Mouse (Mus musculus) c-Kit-negative CD71-positive TER-119-positive erythroid progenitor cells, embryonic 14.5 days (primary cell): ENCODE data around the gene Capn11.

ENCODE experiments used
- DNase-seq: peaks from one replicate; pipeline ENCODE4 v3.0.0-alpha.2; 2013; ENCODE audit warnings: low read depth, low spot score

Gene Capn11

DNA sequence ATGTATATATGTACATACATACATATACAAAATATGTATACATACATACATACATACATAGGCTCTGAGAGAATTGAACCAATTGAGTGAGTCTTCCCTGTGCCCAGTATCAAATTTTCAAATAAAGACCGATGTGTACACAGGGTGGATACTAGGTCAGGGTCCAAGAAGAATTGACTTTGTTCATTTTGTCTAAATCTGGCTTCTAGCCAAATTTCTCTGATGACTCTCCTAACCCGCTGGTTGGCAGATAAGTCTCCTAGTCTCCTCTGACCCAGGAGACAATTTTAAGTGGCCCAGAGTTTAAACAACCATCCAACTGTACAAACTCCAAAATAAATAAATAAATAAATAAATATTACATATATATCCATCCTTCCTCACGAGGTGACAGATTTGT is 60.2 kb downstream of the Capn11 start:
- no peak for DNase-seq

DNA sequence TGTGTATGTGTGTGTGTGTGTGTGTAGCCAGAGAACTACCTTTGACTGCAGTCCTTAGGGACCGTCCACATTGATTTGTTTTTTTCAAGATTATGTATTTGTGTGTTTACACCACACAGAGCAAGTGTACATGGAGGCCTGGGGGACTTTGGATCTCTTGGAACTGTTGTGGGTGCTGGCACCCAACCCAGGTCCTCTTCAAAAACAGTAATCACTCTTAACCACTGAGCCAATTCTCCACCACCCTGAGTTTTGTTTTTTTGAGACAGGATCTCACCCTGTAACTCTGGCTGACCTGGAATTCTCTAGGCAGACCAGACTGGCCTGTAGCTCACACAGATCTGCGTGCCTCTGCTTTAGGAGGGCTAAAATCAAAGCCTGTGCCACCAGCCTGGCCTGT is 60.7 kb downstream of the Capn11 start:
- DNase-seq, result no peak

DNA sequence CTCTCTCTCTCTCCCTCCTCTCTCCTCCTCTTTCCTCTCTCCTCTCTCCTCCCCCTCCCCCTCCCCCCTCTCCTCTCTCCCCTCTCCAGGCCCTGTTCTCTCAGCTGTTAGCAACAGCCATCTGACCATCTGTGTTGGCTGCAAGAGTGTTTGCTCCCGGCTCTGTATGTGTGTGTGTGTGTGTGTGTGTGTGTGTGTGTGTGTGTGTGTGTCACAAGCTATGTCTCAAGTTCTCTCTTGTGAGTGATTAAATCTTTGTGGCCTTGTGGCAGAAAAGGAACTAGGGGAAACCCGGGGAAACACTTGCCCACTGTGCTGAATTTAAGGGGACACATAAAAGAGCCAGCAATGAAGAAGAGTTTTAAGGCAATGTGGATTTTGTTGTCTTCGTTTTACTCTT is 61.3 kb downstream of the Capn11 start:
- DNase-seq, result no peak

DNA sequence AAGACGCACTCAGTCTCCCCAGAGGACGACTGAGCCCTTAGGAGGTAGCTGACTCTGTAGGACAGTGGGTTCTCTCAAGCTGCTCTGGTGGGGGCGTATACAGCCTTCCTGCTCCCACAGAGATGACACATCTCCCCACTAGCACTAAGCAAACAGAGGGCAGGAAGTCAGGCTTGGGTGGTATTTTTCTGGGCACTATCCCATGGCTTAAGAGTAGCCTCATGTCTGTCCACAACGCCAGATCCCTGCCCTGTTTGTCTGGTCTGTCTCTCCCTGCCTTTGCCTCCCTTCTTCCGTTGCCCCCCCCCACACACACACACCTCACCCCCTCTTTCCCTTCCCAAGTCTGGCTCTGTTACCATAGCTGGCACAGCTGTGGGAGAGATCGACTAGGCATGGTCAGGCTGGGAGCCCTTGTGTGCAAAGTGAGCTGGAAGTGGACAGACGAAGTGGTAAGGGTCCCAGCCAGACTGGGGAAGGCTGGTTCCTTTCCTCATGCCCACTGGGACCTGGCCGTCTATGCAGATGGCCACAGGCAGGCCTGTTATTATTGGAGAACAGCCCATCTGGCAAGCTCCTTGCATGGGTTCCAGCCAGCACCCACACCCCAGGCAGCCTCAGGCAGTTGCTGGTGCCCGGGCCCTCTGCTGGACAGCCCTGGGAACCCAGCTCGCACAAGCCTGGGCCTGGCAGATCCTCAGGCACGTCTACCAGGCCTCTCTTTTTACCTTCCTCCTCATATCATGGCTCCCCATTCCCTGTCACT is 62.3 kb downstream of the Capn11 start:
- no peak for DNase-seq

DNA sequence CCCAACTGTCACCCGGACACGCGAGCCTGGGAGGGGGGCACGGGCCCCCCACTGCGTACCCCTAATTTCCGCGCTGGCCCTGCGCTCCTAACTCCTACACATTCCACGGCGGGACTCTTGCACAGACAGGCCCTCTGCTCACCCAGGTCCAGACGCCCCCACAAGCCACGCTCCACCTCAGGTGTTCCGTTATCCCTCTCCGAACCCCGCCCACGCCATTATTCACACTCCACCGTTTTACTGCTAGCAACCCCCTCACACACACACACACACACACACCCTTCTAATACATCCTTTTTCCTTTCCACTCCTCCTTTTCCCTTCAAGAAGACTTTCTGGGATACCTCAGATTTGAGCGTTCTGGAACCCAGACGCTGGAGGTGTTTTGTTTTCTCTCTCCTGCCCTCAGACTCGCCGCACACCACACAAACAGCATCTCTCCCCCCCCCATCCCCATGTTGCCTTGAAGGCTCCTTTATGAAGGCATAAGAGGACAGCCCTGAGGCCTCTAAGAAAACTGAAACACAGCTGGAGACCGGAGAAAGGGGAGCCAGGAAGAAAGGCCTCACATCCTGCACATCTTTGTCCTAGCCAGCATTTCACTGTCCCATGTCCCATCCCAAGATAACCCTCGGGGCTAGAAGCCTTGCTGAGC is 63.3 kb downstream of the Capn11 start:
- no peak for DNase-seq

DNA sequence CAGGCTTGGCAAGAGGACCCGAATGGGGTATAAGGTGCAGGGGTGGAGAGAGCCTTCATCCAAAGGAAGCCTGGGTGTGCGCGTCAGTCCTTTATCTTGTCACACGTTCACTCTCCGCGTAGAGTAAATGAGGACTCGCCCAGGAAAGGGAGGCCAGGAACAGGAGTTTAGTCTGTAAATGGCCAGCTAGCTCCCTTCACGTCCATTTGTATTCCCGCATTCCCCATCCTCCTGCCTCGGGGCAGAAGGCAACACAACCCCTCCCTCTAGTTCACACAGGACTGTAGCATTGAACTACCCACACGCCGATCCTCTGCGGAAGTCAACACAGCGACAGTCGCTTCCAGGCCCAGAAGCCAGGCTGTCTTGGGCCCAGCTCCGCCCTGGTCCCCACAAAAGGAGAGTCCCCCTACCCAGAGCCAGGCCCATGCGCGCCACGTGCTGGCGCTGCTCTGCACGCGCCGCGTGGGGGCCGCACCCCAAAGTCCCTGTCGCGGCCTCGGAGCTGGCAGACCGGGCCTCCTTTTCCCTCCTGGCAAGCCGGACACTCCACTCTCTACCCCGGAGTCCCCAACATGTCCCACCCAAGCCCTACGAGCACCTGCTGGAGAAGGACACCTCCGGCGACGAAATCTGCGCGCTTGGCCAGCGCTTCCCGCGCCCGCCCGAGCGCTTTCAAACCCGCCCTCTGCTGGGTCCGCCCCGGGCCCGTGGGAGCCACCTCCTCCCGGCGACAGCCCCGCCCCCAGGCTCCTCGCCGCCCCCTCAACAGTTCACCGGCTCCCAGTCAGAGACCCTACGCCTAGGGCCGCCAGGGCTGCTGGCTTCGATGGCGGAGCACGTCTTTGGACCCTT is 64.0 kb downstream of the Capn11 start:
- no peak for DNase-seq

DNA sequence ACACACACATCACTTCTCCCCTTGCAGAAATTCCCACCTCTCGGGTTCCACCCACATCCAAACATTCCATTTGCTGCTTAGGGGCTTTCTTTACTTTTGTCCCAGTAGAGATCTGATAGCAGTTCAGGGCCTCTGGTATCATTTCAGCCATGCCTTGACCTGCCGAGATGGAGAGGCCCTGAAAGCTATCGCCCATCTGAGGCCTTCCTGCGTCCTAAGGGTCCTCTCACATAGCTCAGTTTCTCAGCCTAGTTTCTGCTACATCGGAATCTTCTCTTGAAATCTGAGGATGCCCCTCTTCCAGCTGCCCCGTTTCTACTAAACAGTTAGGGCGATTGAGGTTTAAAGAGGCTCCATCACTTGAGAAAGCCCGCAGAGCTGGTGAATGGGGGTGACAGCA is 64.9 kb downstream of the Capn11 start:
- no peak for DNase-seq

DNA sequence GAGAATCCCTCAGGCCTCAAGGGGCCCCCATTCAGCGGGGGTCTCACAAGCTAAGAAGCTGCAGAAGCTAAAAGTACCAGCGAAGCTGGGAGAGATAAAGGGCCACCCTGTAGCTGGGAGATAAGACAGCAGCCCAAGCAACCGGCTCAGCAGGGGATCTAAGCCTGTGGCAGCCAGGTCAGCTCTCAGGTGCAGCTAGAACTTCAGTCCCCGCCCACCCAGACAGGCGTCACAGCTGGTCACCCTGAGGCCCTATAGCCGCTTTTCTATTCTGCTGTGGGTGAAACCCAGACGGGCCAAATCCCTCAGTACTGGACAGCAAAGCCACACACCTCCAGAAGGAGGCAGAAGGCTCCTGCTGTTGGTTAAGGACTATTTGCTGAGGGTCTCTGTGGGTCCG is 65.6 kb downstream of the Capn11 start:
- DNase-seq, result peak; percentile 76

DNA sequence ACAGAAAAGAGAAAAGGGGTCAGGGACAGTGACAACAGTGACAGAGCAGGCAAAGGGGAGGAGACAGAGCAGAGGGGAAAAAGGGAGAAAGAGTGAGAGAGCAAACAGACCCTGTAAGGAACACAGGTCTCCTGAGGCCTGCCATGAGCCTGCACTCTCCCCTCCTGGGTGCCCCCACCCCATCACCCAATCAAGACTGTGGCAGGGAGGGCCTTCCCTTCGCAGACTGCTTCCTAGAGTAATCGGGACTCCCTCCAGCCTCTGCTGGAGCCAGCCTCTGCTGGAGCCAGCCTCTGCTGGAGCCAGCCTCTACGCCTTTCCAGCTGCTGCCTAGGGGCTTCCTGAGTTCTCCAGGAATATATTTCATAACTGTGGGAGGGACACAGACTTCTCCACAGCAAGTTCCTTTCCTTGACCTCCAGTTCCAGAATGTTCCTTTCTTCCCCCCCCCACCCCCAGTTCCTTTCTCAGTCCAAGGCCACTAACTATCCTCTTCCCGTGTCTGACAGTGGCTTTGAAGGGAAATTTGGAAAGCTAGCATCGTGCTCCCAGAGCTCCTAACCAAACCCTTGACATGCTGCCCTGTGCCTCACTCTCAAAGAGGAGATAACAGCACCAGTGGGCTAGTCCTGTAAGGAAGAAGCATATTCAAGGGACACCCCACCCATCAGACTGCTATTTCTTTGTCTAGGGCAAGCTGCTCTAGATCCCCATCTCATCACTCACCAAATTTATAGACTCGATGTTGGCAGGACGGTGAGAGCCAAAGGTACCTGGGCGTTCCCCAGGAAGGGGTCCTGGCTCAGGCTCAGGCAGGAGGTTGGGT is 66.3 kb downstream of the Capn11 start:
- DNase-seq, result no peak

DNA sequence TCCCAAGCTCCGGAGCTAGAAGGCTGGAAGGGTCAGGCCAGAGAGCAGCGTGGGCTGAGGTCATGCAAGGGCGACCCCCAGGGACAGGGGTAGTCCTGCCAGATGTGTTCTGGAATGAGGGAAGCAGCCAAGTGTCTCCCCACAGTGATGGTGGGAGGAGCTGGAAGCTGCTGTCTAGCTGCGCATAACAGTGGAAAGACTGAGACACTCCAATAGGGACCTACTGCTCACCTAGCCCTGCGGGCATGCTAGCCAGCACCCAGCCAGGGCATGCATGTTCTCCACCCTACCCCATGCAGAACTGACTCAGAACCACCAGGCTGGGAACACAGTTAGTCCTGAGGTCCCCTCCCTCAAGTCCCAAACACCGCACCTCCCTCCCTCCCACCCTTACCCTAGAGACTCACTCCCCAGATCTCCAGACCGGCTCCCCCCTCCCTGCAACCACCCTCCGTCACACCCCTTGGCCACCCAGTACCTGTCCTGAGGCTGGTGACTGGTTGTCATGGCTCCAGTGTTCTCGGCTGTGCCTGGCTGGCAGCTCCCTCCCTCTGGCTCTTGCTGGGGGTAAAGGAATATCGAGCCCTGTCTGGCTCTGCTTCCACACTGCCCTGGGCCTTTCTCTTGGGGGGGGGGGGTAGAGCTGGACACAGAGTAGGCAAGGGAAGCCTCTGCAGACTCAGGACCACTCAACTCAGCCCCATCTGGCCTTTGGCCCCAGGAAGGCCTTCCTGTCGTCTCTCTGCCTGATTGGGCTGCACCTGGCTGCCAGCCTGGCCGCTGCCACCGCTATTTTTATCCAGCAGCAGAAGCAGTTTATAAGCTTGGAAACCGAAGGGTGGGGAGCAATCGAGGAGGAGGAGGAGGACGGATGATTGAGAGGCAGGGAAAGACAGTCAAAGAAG is 67.2 kb downstream of the Capn11 start:
- DNase-seq, result no peak

DNA sequence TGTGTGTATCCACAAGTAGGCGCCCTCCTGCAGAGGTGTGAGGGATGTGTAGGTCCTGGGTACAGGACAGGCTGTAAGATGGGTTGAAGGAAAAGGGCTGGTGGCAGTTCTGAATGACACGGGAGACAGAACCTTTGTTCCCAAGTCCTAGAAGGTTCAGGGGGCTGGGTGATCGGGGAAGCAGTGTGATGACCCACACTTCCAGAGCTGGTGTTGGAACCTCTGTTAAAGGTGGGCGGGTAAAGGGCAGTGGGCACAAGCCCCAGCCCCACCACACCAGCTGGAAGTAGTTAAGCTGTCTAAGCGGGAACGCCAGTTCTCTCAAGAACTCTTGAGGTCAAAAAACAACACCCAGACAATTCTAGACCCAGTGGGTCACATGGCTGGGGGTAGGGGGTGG is 68.7 kb downstream of the Capn11 start:
- no peak for DNase-seq

DNA sequence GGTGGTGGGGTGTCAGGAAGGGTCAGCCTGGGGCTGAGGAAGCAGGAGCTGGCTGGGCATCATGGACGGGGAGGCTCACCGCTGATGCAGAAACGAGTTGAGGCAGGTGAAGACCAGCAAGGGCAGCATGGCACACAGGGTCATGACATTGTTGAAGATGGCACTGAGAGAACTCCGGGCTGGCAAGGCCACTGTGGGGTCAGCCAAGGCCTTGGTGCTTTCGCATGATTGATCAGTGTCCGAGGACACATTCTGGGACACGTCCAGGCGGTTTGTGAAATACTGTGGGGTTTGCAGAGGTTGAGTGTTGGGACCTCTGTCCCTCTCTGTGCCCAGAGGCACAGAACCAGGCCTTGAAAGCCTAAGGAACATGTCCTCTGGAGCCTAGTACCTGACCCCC is 69.3 kb downstream of the Capn11 start:
- DNase-seq, result no peak

DNA sequence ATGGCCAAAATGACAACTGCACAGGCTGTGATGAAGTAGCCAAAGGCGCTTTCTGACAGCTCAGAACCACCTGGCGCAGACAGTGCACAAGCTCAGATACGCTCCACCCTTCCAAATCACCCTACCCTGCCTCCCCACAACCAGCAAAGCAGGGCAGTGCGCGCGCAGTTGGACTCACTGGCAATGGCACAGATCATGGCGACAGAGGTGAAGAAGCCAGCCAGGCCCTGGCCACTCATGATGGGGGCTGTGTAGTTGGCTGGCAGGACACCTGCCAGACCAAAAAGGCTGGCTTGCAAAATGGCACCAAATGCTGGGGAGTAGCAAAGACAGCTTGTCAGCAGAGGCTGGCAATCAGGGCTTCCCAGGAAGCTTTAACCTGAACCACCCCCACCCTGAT is 69.9 kb downstream of the Capn11 start:
- no peak for DNase-seq

DNA sequence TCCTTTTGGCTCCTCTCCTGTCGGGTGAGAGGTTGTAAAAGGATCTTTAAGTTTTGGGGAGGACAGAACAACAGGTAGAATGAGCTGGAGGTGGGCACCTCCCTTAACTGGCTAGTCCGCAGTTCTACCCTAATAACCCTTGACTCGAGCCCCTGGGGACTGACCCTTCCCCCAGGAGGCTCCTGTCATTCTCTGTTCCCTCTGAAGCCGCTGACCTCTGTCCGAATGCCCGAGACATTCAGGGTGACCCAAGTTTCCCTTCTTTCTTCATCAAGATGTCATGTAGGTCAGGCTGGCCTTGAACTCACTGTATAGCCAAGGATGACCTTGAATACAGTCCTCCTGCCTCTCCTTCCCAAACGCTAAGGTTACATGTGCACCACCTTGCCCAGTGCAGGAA is 70.8 kb downstream of the Capn11 start:
- DNase-seq, result no peak

DNA sequence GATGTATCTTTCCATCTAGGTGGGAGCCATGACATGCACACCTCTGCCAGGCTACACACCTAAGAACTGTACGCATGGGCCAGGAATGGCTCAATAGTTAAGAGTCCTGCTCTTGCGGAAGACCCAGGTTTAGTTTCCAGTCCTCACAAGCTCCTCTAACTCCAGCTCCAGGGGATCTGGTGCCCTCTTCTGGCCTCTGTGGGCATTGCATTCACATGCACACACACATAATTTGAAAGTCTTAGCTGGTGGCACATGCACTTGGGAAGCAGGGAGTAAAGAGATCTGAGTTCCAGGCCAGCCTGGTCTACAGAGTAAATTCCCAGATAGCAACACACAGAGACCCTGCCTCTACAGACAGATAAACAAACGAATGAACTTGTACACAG is 72.7 kb downstream of the Capn11 start:
- DNase-seq, result no peak

DNA sequence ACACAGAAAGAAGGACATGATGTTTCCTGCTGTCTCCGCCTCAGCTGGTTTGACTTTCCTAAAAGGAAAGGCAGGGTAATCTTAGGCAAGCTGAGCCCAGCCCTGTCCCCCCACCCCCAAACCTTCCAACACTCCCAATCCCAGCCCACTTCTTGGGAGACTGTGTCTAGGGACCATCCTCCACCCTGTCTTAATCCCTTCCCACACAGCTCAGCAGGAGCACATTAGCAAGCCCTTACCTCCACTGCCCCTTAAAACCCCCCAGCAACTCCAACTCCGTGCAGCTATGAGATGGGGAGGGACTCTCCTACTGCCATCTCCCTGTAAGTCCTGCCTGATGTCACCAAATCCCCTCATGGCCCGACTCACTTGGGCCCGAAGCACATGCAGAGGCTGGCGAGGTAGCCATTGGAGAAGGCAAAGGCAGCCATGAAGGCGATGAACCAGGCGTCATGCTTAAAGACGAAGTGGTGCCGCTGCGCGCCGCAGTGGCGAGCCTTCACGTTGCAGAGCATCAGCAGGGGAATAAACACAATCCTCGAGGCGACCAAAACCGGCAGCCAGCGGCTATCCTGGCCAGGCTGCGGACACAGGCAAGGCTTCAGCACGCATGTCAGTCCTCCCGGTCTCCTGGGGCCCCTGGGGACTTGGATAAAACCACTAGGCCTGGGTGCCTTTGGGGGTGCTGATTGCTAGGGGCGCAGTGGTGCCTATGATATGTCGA is 73.2 kb downstream of the Capn11 start:
- DNase-seq, result no peak

DNA sequence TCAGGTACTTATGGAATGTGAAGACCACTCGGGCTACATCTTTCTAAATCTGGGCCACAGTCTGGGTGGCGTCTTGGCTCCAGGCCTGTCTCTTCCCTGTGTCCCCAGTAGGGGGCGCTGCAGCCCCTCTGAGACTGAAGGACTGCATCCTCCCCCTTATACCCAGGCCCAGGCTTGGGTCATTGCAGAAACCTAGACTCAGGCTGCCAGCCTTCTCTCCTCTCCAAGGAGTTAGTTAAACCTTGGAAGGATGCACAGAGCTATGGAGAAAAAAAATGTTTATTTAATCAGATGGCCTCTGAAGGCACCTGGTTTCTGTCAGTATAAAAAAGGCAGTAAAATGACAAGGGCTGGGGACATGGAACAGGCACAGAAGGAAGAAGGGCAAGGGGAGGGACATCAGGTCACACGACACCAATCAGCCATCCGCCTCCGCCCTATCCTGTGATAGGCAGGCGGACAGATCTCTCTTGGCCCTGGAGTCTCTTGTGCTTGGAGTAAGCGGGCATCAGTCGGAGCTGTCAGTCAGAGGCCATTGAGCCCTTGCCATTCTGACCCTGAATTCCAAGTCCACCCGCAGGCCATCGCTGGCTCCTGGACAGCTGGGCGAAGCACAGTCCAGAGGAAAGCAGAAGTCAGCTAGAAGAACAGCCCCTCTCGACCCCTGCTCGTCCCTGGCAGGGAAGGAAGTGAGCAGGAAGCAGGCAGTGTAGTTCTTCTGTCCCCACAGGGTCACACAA is 74.0 kb downstream of the Capn11 start:
- no peak for DNase-seq

DNA sequence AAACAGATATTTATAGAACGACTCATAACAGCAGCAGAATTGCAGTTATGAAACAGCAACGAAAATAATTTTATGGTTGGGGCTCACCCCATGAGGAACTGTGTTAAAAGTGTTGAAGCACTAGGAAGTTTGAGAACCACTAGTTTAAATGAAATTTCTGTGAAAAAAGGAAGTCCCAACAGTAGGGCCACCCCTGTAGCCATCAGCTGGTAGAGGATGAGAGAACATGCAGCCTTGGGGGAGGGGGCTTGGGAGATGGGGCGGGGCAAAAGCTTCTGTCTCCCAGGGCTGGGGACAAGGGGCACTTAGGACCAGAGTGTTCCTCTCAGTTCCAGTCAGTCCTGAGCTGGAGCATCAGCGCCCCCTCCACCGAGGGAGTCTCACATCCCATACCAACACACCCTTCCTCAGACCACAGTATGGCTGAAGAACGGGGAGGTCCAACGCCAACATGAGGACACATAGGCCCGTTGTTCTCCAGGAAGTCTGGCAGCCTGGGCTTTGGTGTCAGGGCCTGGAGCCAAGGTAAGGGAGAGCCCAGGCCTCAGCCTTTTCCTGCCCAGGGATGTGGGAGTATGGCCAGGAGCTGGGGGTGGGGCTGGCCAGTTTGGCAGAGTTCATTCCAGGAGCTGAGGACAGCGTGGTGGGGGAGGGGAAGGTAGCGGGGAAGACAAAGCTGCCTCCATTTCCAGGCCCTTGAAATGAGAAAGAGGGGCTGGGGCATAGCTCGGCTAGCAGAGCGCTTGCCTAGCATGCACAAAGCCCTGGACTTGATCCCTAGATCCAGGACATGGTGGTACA is 74.8 kb downstream of the Capn11 start:
- DNase-seq, result no peak
